Mouse (Mus musculus) heart, embryonic 14.5 days (tissue): Measurements from ENCODE around the gene Smap1. TPM values are rescaled to one million over a fixed set of nuclear protein-coding genes. Genes with fewer than 3 reads are reported as not detected.

Experiments
- ATAC-seq: fragments of 200-750 bp; cut with Nextera tagmentation; 2 replicates; pipeline ENCODE4 v1.8.0; 2017; ENCODE audit warnings: low read depth, moderate TSS enrichment; ENCODE audit not compliant: insufficient number of reproducible peaks, insufficient read depth, low FRiP score
- H3K27ac ChIP-seq, 2 experiments: fragments of 200-500 bp in 1 of 2; fragments of 300-500 bp in 1 of 2; sonication (generic) in 1 of 2; replicated peaks in 1 of 2; 2 replicates each; pipeline ENCODE4 v1.5.1; 2012 to 2014; ENCODE audit warnings: low read depth in 2 of 2, low read length in 2 of 2, control low read depth in 1 of 2, mild to moderate bottlenecking in 1 of 2, mixed read lengths in 1 of 2; ENCODE audit not compliant: control insufficient read depth in 1 of 2, insufficient read depth in 1 of 2
- H3K27me3 ChIP-seq: fragments of 300-500 bp; sonication (generic); 2 replicates; pipeline ENCODE4 v1.6.1; 2014; ENCODE audit warnings: mild to moderate bottlenecking, low read length, control low read depth; ENCODE audit not compliant: control insufficient read depth, insufficient read depth
- H3K36me3 ChIP-seq: fragments of 300-500 bp; sonication (generic); 2 replicates; pipeline ENCODE4 v1.6.1; 2014; ENCODE audit warnings: mild to moderate bottlenecking, control low read depth, low read length, mixed read lengths; ENCODE audit not compliant: control insufficient read depth, insufficient read depth
- H3K4me1 ChIP-seq, 2 experiments: fragments of 200-500 bp in 1 of 2; fragments of 300-500 bp in 1 of 2; sonication (generic) in 1 of 2; 2 replicates each; pipeline ENCODE4 v1.6.1; 2012 to 2014; ENCODE audit warnings: low read length in 2 of 2, control low read depth in 1 of 2, mixed read lengths in 1 of 2; ENCODE audit not compliant: control insufficient read depth in 2 of 2, insufficient read depth in 2 of 2
- H3K4me2 ChIP-seq: fragments of 300-500 bp; sonication (generic); 2 replicates; pipeline ENCODE4 v1.6.1; 2014; ENCODE audit warnings: mild to moderate bottlenecking, low read length
- H3K4me3 ChIP-seq, 2 experiments: fragments of 200-500 bp in 1 of 2; fragments of 300-500 bp in 1 of 2; sonication (generic) in 1 of 2; 2 replicates each; pipeline ENCODE4 v1.5.1; 2012 to 2014; ENCODE audit warnings: low read length in 2 of 2, mild to moderate bottlenecking in 2 of 2, control low read depth in 1 of 2, low read depth in 1 of 2, moderate library complexity in 1 of 2; ENCODE audit not compliant: control insufficient read depth in 1 of 2, insufficient read depth in 1 of 2
- H3K9ac ChIP-seq: fragments of 300-500 bp; sonication (generic); 2 replicates; pipeline ENCODE4 v1.6.1; 2014; ENCODE audit warnings: mild to moderate bottlenecking, low read length
- H3K9me3 ChIP-seq: fragments of 300-500 bp; sonication (generic); 2 replicates; pipeline ENCODE4 v1.6.1; 2016; ENCODE audit warnings: low read length, control low read depth; ENCODE audit not compliant: control insufficient read depth
- WGBS: fragments of 180-500 bp; shearing (Covaris S2); extraction: QIAGEN DNeasy Blood & Tissue Kit; methylation state at CpG from one replicate; pipeline ENCODE4 v1.1.7; 2014; 5-methylcytosine and 5-hydroxymethylcytosine counted together
- polyA plus RNA-seq: library from polyadenylated mRNA; unstranded; fragments of >200 nt; fragmentation: Nextera tagmentation; extraction: Ambion mirVana; gene quantifications from 2 replicates; pipeline ENCODE4 v1.2.1, GENCODE M21; 2014

Smap1 gene
- polyA plus RNA-seq, 1 experiment from 2014 or later = 44.1 TPM

DNA sequence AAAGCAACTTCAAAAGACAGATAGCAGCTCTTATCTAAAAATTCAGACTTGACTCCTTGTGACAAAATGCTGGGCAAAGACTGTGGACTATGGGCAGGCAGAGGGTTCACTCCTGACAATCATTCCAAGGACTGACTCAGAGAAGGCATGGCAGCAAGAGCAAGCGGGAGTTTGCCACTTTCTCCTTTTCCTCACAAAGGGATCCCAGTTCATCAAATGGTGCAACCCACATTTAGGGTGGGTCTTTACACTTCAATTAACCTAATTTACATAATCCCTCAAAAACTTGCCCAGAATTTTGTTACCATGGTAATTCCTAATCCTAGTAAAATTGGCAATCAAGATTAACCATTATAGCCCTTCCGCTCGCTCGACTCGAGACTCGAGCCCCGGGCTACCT, 37.2 kb downstream of the Smap1 start:
- no peak overlapping the region for H3K4me3 ChIP-seq
- no peaks in the 10 kb centered on the region for H3K9me3 ChIP-seq
- no peaks in the 10 kb centered on the region for H3K27me3 ChIP-seq
- no peaks in the 10 kb centered on the region for H3K36me3 ChIP-seq
- H3K27ac ChIP-seq = no peak overlapping the region
- no peak for ATAC-seq
- H3K4me1 ChIP-seq = no peaks in the 10 kb centered on the region
- no peak overlapping the region for H3K4me2 ChIP-seq
- no peak overlapping the region for H3K9ac ChIP-seq
- WGBS = 95% methylated on average over 7 of the region's 7 CpGs

GRCm38 (mm10) chr1:23884087-23884668, 37.9 kb downstream of the Smap1 start:
- Histone ChIP-seq H3K4me2 (no peak overlapping the region), H3K4me1 (no peaks in the 10 kb centered on the region), H3K9ac (no peak overlapping the region), H3K36me3 (no peaks in the 10 kb centered on the region), H3K27me3 (no peaks in the 10 kb centered on the region), H3K9me3 (no peaks in the 10 kb centered on the region), H3K27ac (no peak overlapping the region), H3K4me3 (no peak overlapping the region)
- no peak for ATAC-seq
- 87% methylated on average over 2 of the region's 2 CpGs for WGBS

DNA sequence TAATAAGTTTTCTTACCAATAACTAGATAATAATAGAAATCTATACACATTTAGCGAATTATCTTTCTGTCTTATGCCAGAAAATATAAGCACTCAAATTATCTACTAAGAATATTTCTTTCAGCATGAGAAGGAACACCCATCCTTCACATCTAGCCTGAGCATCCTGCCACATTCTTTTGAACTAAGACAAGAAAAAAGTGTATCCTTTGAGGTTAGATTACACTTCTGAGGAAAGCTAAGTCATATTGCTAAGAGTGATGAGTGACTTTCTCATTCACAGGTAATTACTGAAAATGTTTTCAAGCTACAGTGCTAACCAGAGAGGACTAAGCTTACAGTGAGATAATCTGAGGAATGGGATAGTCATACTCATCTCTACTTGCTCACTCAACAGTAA, 39.4 kb downstream of the Smap1 start:
- H3K4me2 ChIP-seq = no peak overlapping the region
- no peaks in the 10 kb centered on the region for H3K4me1 ChIP-seq
- 83% methylated on average over 1 of the region's 1 CpGs for WGBS
- H3K4me3 ChIP-seq = no peak overlapping the region
- H3K36me3 ChIP-seq = no peaks in the 10 kb centered on the region
- no peaks in the 10 kb centered on the region for H3K9me3 ChIP-seq
- no peak overlapping the region for H3K27ac ChIP-seq
- no peak overlapping the region for H3K9ac ChIP-seq
- H3K27me3 ChIP-seq = no peaks in the 10 kb centered on the region
- no peak for ATAC-seq

DNA sequence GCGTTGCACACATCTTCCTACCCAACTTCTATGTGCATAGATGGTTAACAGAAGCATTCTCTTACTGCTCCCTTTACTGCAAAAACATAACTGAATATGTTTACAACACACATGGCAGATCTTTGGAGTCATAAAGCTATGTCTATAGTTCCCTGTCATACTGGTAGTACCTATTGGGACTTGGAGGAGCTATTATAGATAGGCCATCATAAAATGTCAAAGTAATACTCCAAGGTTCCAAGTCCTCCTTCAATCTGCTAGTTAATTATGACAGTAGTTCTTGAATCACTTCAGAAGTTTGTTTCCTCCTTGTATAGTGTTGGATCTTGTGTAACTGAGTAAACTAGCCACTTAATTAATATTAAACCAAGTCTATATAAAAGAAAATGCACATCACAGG, 49.9 kb downstream of the Smap1 start:
- no peaks in the 10 kb centered on the region for H3K9me3 ChIP-seq
- H3K4me2 ChIP-seq = no peak overlapping the region
- 100% methylated on average over 1 of the region's 1 CpGs for WGBS
- peaks cover 48% of the 10 kb centered on the region for H3K36me3 ChIP-seq
- H3K27ac ChIP-seq = no peak overlapping the region
- H3K27me3 ChIP-seq = no peaks in the 10 kb centered on the region
- ATAC-seq = no peak
- no peak overlapping the region for H3K9ac ChIP-seq
- no peak overlapping the region for H3K4me3 ChIP-seq
- H3K4me1 ChIP-seq = no peaks in the 10 kb centered on the region

DNA sequence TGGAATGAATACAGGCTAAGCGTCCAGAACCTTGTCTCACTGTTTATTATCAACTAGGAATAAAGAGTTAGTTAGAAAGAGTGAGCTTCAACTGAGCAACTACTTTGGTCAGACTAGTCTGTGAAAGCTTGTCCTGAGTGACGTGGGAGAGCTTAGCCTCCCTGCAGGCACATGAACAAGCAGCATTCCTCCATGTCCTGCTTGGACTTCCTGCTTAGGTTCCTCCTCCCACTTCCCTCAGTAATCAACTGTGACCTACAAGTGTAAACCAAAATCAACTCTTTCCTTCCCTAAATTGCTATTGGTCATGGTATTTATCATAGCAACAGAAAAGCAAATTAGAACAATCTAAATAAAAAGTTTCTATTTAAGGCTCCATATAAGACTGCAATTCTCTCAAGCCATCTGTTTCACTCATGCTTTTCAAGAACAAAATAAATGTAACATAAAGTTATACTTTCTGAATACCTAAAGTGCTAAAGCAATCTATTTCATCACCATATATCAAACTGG, 54.7 kb downstream of the Smap1 start:
- no peak for ATAC-seq
- Histone ChIP-seq H3K27me3 (no peaks in the 10 kb centered on the region), H3K9me3 (no peaks in the 10 kb centered on the region), H3K4me3 (no peak overlapping the region), H3K4me1 (no peaks in the 10 kb centered on the region), H3K36me3 (peaks cover 41% of the 10 kb centered on the region), H3K27ac (no peak overlapping the region), H3K9ac (no peak overlapping the region), H3K4me2 (no peak overlapping the region)
- 53% methylated on average over 2 of the region's 2 CpGs for WGBS

- ATAC-seq = no peak
Observed at GRCm38 (mm10) chr1:23865566-23865965, 56.6 kb downstream of the Smap1 start.

DNA sequence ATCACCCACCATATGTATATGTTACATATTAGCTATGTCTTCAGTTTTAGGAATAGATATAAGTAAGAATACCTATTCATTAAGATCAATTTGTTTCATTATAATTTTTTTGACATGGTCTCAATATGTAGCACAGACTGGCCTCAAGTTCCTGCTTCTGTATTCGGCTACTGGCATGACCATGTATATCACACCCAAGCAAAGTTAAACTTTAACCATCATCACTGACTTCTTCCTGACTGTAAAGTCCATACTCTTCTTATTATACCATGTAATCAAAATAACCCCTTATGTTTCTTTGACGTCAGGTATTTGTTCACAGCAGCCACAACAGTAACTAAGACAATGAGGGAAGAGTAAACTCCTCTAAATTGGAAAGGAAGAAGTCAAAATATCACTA, 61.2 kb downstream of the Smap1 start:
- Histone ChIP-seq H3K36me3 (peaks cover 48% of the 10 kb centered on the region), H3K27ac (no peak overlapping the region), H3K4me2 (no peak overlapping the region), H3K27me3 (no peaks in the 10 kb centered on the region), H3K4me1 (no peaks in the 10 kb centered on the region), H3K9me3 (no peaks in the 10 kb centered on the region), H3K9ac (no peak overlapping the region), H3K4me3 (no peak overlapping the region)
- no peak for ATAC-seq
- 91% methylated on average over 2 of the region's 2 CpGs for WGBS

More at GRCm38 (mm10) chr1:23865566-23865965, 56.6 kb downstream of the Smap1 start:
- H3K27ac ChIP-seq = no peak overlapping the region
- H3K4me1 ChIP-seq = no peaks in the 10 kb centered on the region
- no peak overlapping the region for H3K4me3 ChIP-seq
- H3K4me2 ChIP-seq = no peak overlapping the region
- H3K36me3 ChIP-seq = peaks cover 33% of the 10 kb centered on the region
- H3K27me3 ChIP-seq = no peaks in the 10 kb centered on the region
- H3K9me3 ChIP-seq = no peaks in the 10 kb centered on the region
- no peak overlapping the region for H3K9ac ChIP-seq
- 90% methylated on average over 7 of the region's 7 CpGs for WGBS

DNA sequence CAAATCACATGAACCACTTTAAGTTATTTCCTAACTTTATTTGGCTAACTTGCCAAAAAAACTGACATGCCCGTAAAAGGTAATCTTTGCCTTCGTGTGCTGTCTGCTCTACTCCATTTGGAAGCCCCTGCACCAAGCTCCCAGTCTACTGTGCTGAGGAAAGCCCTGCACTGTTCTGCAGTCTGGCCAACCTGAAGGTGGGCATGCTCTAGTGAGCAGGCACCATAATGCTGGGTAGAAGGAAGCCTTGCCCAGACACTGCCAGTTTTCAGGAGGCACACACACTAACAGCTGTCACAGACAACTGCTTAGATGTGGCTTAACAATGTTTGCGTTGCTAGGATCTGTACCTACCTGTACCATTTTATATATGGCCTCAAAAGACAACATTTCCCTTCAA, 66.5 kb downstream of the Smap1 start:
- WGBS = 84% methylated on average over 3 of the region's 3 CpGs
- no peaks in the 10 kb centered on the region for H3K9me3 ChIP-seq
- H3K27me3 ChIP-seq = no peaks in the 10 kb centered on the region
- no peak for ATAC-seq
- H3K4me2 ChIP-seq = no peak overlapping the region
- H3K4me1 ChIP-seq = no peaks in the 10 kb centered on the region
- peaks cover 69% of the 10 kb centered on the region for H3K36me3 ChIP-seq
- H3K27ac ChIP-seq = no peak overlapping the region
- no peak overlapping the region for H3K4me3 ChIP-seq
- H3K9ac ChIP-seq = no peak overlapping the region
